Mouse (Mus musculus) bone marrow macrophage, adult 2 months (primary cell): Measurements from ENCODE around the gene Mkln1.

Experiments used
- CTCF ChIP-seq: IDR thresholded peaks from 2 replicates; pipeline ENCODE4 v1.5.1; 2012; ENCODE audit warnings: low read depth, mild to moderate bottlenecking, low read length, moderate library complexity
- POLR2A ChIP-seq: IDR thresholded peaks from 2 replicates; pipeline ENCODE4 v1.6.1; 2012; ENCODE audit warnings: mild to moderate bottlenecking, low read depth, low read length, borderline replicate concordance

- TF ChIP-seq POLR2A (no peak), CTCF (no peak)
Observed at GRCm38 (mm10) chr6:31456988-31457387, 58.5 kb downstream of the Mkln1 start.
